In genomic region chr17:5198811-5199210, GRCm38 (mm10) we compare ENCODE assay signal across 9 mouse cellular contexts.
"Had no signal": no experiment of that assay in that cellular context is flagged by ENCODE, and none has a peak within 500 bp of the region (broad histone marks: within the 10 kb centered on the region; RNA-seq: fewer than 3 reads in every experiment).

No protein-coding gene starts in this region.

- DNase-seq: kidney, adult 2 months; kidney, postnatal 14 days; left cerebral cortex, postnatal 4 days; lung, adult 2 months; thymus, postnatal 4 days had no signal

- H3K4me2 ChIP-seq: kidney, embryonic 15.5 days; limb, embryonic 13.5 days; midbrain, embryonic 12.5 days had no signal

- H3K9me3 ChIP-seq: kidney, embryonic 15.5 days; limb, embryonic 13.5 days; midbrain, embryonic 12.5 days had no signal

- H3K4me3 ChIP-seq: kidney, embryonic 15.5 days; limb, embryonic 13.5 days; midbrain, embryonic 12.5 days had no signal

- H3K27me3 ChIP-seq: kidney, embryonic 15.5 days; limb, embryonic 13.5 days; midbrain, embryonic 12.5 days had no signal

- H3K36me3 ChIP-seq: kidney, embryonic 15.5 days; limb, embryonic 13.5 days; midbrain, embryonic 12.5 days had no signal

- H3K27ac ChIP-seq: kidney, embryonic 15.5 days; limb, embryonic 13.5 days; liver, embryonic 14.5 days; midbrain, embryonic 12.5 days had no signal

- H3K9ac ChIP-seq: kidney, embryonic 15.5 days; limb, embryonic 13.5 days; liver, embryonic 14.5 days; midbrain, embryonic 12.5 days had no signal
